Mouse (Mus musculus) heart, embryonic 16.5 days (tissue): ENCODE results near the gene Slc17a9. TPM values are rescaled to one million over a fixed set of nuclear protein-coding genes. Genes with fewer than 3 reads are reported as not detected.
A peak's percentile ranks its signal among the peaks of the same experiment; 100 is the strongest.

Experiments used
- ATAC-seq: fragments of 200-750 bp; cut with Nextera tagmentation; replicated peaks from 2 replicates; pipeline ENCODE4 v1.8.0; 2017; ENCODE audit warnings: moderate number of reproducible peaks; ENCODE audit not compliant: insufficient read depth, low FRiP score; ENCODE audit errors: extremely low read depth
- H3K27ac ChIP-seq: fragments of 300-500 bp; sonication (generic); 2 replicates; pipeline ENCODE4 v1.5.1; 2014; ENCODE audit warnings: mild to moderate bottlenecking, low read length, control low read depth, moderate library complexity
- H3K27me3 ChIP-seq: fragments of 300-500 bp; sonication (generic); 2 replicates; pipeline ENCODE4 v1.6.1; 2014; ENCODE audit warnings: low read length, mixed read lengths; ENCODE audit not compliant: control insufficient read depth, insufficient read depth
- H3K36me3 ChIP-seq: fragments of 300-500 bp; sonication (generic); 2 replicates; pipeline ENCODE4 v1.6.1; 2014; ENCODE audit not compliant: control insufficient read depth, insufficient read depth
- H3K4me1 ChIP-seq: fragments of 300-500 bp; sonication (generic); 2 replicates; pipeline ENCODE4 v1.6.1; 2014; ENCODE audit warnings: low read length, mixed read lengths; ENCODE audit not compliant: control insufficient read depth, insufficient read depth
- H3K4me2 ChIP-seq: fragments of 300-500 bp; sonication (generic); 2 replicates; pipeline ENCODE4 v1.6.1; 2014; ENCODE audit warnings: low read depth, mild to moderate bottlenecking, control low read depth, low read length
- H3K4me3 ChIP-seq: fragments of 300-500 bp; sonication (generic); 2 replicates; pipeline ENCODE4 v1.5.1; 2014; ENCODE audit warnings: mild to moderate bottlenecking, control low read depth, low read length
- H3K9ac ChIP-seq: fragments of 300-500 bp; sonication (generic); 2 replicates; pipeline ENCODE4 v1.6.1; 2014; ENCODE audit warnings: low read length, control low read depth
- H3K9me3 ChIP-seq: fragments of 300-500 bp; sonication (generic); replicated peaks from 2 replicates; pipeline ENCODE4 v1.6.1; 2016; ENCODE audit warnings: low read length; ENCODE audit not compliant: control insufficient read depth
- WGBS: fragments of 180-500 bp; shearing (Covaris S2); extraction: QIAGEN DNeasy Blood & Tissue Kit; methylation state at CpG from one replicate; pipeline ENCODE4 v1.1.7; 2014; 5-methylcytosine and 5-hydroxymethylcytosine counted together
- polyA plus RNA-seq: library from polyadenylated mRNA; unstranded; fragments of >200 nt; fragmentation: Nextera tagmentation; extraction: Ambion mirVana; gene quantifications from 2 replicates; pipeline ENCODE4 v1.2.1, GENCODE M21; 2015

Slc17a9 gene
- polyA plus RNA-seq, 1 experiment from 2014 or later, result 1.7 TPM

- 6% methylated on average over 6 of the region's 6 CpGs for WGBS
- H3K9ac ChIP-seq, result peak overlapping the region; percentile 59
- H3K27me3 ChIP-seq, result no peaks in the 10 kb centered on the region
- H3K27ac ChIP-seq, result no peak overlapping the region
- no peak; the same call in 1 of the 2 replicates for ATAC-seq
- peaks cover 8% of the 10 kb centered on the region for H3K4me1 ChIP-seq
- H3K4me2 ChIP-seq, result peak overlapping the region; percentile 66
- no peaks in the 10 kb centered on the region for H3K9me3 ChIP-seq
- peak overlapping the region; percentile 35 for H3K4me3 ChIP-seq
- H3K36me3 ChIP-seq, result peaks cover 25% of the 10 kb centered on the region
Observed at GRCm38 (mm10) chr2:180725414-180725778, 333 bp downstream of the Slc17a9 start.

- ATAC-seq, result no peak
- H3K27me3 ChIP-seq, result no peaks in the 10 kb centered on the region
- H3K9ac ChIP-seq, result no peak overlapping the region
- H3K4me1 ChIP-seq, result peaks cover 8% of the 10 kb centered on the region
- no peak overlapping the region; the same call in 1 of the 2 replicates for H3K4me3 ChIP-seq
- H3K36me3 ChIP-seq, result peaks cover 18% of the 10 kb centered on the region
- H3K27ac ChIP-seq, result no peak overlapping the region
- no peaks in the 10 kb centered on the region for H3K9me3 ChIP-seq
- 18% methylated on average over 7 of the region's 8 CpGs for WGBS
- H3K4me2 ChIP-seq, result peak overlapping the region; percentile 66
Observed at GRCm38 (mm10) chr2:180725856-180726629, 980 bp downstream of the Slc17a9 start.

GRCm38 (mm10) chr2:180726658-180727442 is 1.8 kb downstream of the Slc17a9 start:
- WGBS, result 58% methylated on average over 6 of the region's 6 CpGs
- Histone ChIP-seq H3K4me3 (no peak overlapping the region), H3K36me3 (peaks cover 10% of the 10 kb centered on the region), H3K9me3 (no peaks in the 10 kb centered on the region), H3K27me3 (no peaks in the 10 kb centered on the region), H3K9ac (no peak overlapping the region), H3K4me1 (peaks cover 8% of the 10 kb centered on the region), H3K4me2 (no peak overlapping the region), H3K27ac (no peak overlapping the region)
- 0 out of 2 replicates have a peak, but pooled peaks have one; percentile 29 for ATAC-seq

- no peak for ATAC-seq
- Histone ChIP-seq H3K4me3 (no peak overlapping the region), H3K4me1 (peaks cover 8% of the 10 kb centered on the region), H3K36me3 (peaks cover 3% of the 10 kb centered on the region), H3K9ac (no peak overlapping the region), H3K9me3 (no peaks in the 10 kb centered on the region), H3K27ac (no peak overlapping the region), H3K27me3 (no peaks in the 10 kb centered on the region), H3K4me2 (no peak overlapping the region)
- 49% methylated on average over 4 of the region's 4 CpGs for WGBS
Observed at GRCm38 (mm10) chr2:180727613-180728021, 2.6 kb downstream of the Slc17a9 start.

- no peaks in the 10 kb centered on the region for H3K27me3 ChIP-seq
- no peak overlapping the region for H3K27ac ChIP-seq
- H3K36me3 ChIP-seq, result no peaks in the 10 kb centered on the region
- H3K4me3 ChIP-seq, result no peak overlapping the region
- no peaks in the 10 kb centered on the region for H3K4me1 ChIP-seq
- 55% methylated on average over 3 of the region's 3 CpGs for WGBS
- no peak overlapping the region for H3K4me2 ChIP-seq
- H3K9me3 ChIP-seq, result no peaks in the 10 kb centered on the region
- no peak overlapping the region for H3K9ac ChIP-seq
- no peak for ATAC-seq
Observed at GRCm38 (mm10) chr2:180731036-180731435, 6.0 kb downstream of the Slc17a9 start.

- H3K36me3 ChIP-seq, result no peaks in the 10 kb centered on the region
- no peak for ATAC-seq
- no peak overlapping the region for H3K4me2 ChIP-seq
- H3K4me3 ChIP-seq, result no peak overlapping the region
- no peaks in the 10 kb centered on the region for H3K4me1 ChIP-seq
- no peaks in the 10 kb centered on the region for H3K27me3 ChIP-seq
- H3K9ac ChIP-seq, result no peak overlapping the region
- no peaks in the 10 kb centered on the region for H3K9me3 ChIP-seq
- no peak overlapping the region for H3K27ac ChIP-seq
- 55% methylated on average over 6 of the region's 6 CpGs for WGBS
Observed at GRCm38 (mm10) chr2:180731984-180732383, 6.9 kb downstream of the Slc17a9 start.

- 54% methylated on average over 7 of the region's 7 CpGs for WGBS
Observed at GRCm38 (mm10) chr2:180735232-180735631, 10.2 kb downstream of the Slc17a9 start.

GRCm38 (mm10) chr2:180737984-180738383 is 12.9 kb downstream of the Slc17a9 start:
- Histone ChIP-seq H3K4me2 (no peak overlapping the region), H3K27ac (no peak overlapping the region), H3K4me1 (no peaks in the 10 kb centered on the region), H3K9ac (no peak overlapping the region), H3K9me3 (no peaks in the 10 kb centered on the region), H3K36me3 (no peaks in the 10 kb centered on the region), H3K4me3 (no peak overlapping the region), H3K27me3 (no peaks in the 10 kb centered on the region)
- WGBS, result 82% methylated on average over 2 of the region's 2 CpGs
- no peak for ATAC-seq

More at GRCm38 (mm10) chr2:180735232-180735631, 10.2 kb downstream of the Slc17a9 start:
- ATAC-seq, result no peak
- no peaks in the 10 kb centered on the region for H3K4me1 ChIP-seq
- H3K4me2 ChIP-seq, result no peak overlapping the region
- H3K9ac ChIP-seq, result no peak overlapping the region
- no peak overlapping the region for H3K27ac ChIP-seq
- H3K27me3 ChIP-seq, result no peaks in the 10 kb centered on the region
- H3K9me3 ChIP-seq, result no peaks in the 10 kb centered on the region
- no peaks in the 10 kb centered on the region for H3K36me3 ChIP-seq
- no peak overlapping the region for H3K4me3 ChIP-seq

GRCm38 (mm10) chr2:180740349-180740748 is 15.3 kb downstream of the Slc17a9 start:
- Histone ChIP-seq H3K9ac (no peak overlapping the region), H3K4me3 (no peak overlapping the region), H3K27me3 (no peaks in the 10 kb centered on the region), H3K36me3 (no peaks in the 10 kb centered on the region), H3K27ac (no peak overlapping the region), H3K9me3 (no peaks in the 10 kb centered on the region), H3K4me1 (no peaks in the 10 kb centered on the region), H3K4me2 (no peak overlapping the region)
- no peak for ATAC-seq
- 23% methylated on average over 3 of the region's 3 CpGs for WGBS
